Mouse (Mus musculus) right cerebral cortex, postnatal 14 days (tissue): ENCODE data around the gene Tmem132b.
A peak's percentile ranks its signal among the peaks of the same experiment; 100 is the strongest.

Experiments used
- DNase-seq: peaks from one replicate; pipeline ENCODE4 v3.0.0; 2022

Gene Tmem132b

DNA sequence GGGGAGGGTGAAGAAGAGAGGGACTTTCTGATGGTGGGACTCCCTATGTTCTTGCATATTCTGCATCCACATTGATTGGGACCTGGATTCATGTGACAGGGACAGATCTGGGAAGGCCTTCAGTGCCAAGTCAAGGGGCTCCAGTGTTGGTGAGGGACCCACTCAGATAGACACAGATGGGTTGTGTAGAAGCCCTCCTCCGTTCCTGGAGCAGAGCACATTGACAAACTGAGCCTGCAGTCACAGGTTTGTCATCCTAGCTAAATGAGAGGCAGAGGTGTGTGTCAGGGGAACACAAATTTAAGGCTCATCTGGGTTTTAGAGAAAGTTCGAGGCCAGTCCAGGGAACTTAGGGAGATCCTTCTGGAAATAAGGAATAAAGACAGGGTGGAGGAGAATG is 51.7 kb downstream of the Tmem132b start:
- no peak for DNase-seq

GRCm38 (mm10) chr5:125583836-125584235 is 52.3 kb downstream of the Tmem132b start:
- no peak for DNase-seq

- DNase-seq = no peak
Measured at GRCm38 (mm10) chr5:125585211-125585610, 53.6 kb downstream of the Tmem132b start.

GRCm38 (mm10) chr5:125588203-125588602 is 56.6 kb downstream of the Tmem132b start:
- no peak for DNase-seq

- DNase-seq = no peak
Measured at GRCm38 (mm10) chr5:125588876-125589667, 57.5 kb downstream of the Tmem132b start.

- no peak for DNase-seq
Measured at GRCm38 (mm10) chr5:125598056-125598455, 66.5 kb downstream of the Tmem132b start.

DNA sequence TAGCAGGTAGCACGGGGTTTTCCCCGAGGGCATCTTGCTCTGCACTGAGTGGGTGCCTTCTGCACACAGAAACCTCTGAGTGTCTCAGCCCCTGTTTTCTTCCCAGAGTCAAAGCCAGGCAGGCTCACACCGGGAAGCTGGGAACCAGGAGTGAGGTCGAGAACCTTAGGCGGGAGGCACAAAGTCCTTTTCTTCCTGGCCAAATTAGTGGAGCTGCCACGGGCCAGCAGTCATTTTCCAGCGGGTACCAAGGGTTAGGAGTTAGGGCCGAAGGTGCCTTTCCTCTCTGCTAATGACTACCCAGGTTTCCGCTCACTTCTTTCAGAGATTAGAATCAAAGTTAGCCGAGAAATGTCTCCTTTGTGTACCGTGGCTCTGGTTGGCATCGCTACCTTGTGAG is 75.6 kb downstream of the Tmem132b start:
- no peak for DNase-seq

DNA sequence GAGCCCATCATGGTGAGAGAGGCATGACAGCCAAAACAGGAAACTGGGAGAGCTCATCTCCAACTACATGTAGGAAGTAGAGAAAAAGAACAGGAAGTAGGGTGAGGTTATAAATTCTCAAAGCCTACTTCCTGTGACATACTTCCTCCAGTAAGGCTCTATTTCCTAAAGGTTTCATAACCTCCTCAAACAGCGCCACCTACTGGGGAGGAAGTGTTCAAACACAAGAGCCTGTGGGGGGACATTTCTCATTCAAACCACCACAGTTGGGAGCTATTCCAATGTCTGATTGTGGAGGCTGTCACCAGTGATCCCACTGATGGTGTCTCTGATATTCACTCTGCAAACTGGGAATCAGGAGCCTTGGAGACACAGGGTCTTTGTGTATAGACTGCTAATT is 78.4 kb downstream of the Tmem132b start:
- DNase-seq = no peak

- no peak for DNase-seq
Measured at GRCm38 (mm10) chr5:125612460-125612859, 80.9 kb downstream of the Tmem132b start.

- DNase-seq = no peak
Measured at GRCm38 (mm10) chr5:125613136-125613535, 81.6 kb downstream of the Tmem132b start.

- peak; percentile 49 for DNase-seq
Measured at GRCm38 (mm10) chr5:125614348-125614747, 82.8 kb downstream of the Tmem132b start.

- DNase-seq = no peak
Measured at GRCm38 (mm10) chr5:125617050-125617449, 85.5 kb downstream of the Tmem132b start.

- DNase-seq = no peak
Measured at GRCm38 (mm10) chr5:125627816-125628348, 96.3 kb downstream of the Tmem132b start.

GRCm38 (mm10) chr5:125634666-125635065 is 103.1 kb downstream of the Tmem132b start:
- no peak for DNase-seq

- no peak for DNase-seq
Measured at GRCm38 (mm10) chr5:125640966-125641365, 109.4 kb downstream of the Tmem132b start.

GRCm38 (mm10) chr5:125641531-125642147 is 110.1 kb downstream of the Tmem132b start:
- no peak for DNase-seq

- no peak for DNase-seq
Measured at GRCm38 (mm10) chr5:125648236-125648635, 116.7 kb downstream of the Tmem132b start.

- no peak for DNase-seq
Measured at GRCm38 (mm10) chr5:125649982-125650381, 118.4 kb downstream of the Tmem132b start.

DNA sequence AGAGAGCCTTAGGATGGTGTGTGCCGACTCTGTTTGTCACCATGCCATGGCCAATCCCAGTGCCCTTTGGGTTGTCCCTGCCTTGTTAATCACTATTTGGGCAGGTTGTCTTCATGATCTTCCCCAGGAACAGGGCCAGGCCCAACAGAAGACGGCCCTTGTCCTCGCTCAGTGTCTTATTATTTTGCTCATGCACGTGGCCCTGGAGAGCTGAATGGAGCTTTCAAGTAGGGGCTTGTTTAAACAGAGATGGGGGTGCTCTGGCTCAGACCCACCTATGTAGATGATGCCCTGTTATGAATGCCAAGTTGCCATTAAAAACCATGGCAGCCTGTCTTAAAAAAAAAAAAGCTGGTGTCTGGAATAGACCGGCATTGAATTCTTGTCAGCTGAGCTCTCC is 126.5 kb downstream of the Tmem132b start:
- DNase-seq = no peak

GRCm38 (mm10) chr5:125658959-125659749 is 127.6 kb downstream of the Tmem132b start:
- no peak for DNase-seq

- peak; percentile 50 for DNase-seq
Measured at GRCm38 (mm10) chr5:125675623-125676022, 144.0 kb downstream of the Tmem132b start.

- DNase-seq = no peak
Measured at GRCm38 (mm10) chr5:125676025-125676623, 144.6 kb downstream of the Tmem132b start.

DNA sequence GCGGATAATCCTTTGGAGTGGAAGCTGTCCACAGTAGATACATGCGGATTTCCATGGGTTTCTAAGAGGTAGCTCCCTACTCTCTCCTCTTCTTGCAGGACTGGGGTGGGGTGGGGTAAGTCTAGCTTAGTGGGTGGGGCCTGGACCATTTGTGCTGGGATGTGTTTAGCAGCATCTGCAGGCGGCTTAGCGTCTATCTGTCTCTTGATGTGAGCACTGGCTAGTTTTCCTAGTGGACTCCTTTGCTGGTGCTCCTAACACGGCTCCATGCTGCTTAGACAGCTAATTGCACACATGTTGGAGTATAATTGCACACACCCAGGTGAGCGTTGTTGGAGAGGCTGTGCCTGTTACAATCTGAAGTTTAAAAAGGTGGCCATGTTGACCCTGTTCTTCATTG is 149.3 kb downstream of the Tmem132b start:
- no peak for DNase-seq
